ENCODE assay signal across 18 mouse cellular contexts in the genomic region with DNA sequence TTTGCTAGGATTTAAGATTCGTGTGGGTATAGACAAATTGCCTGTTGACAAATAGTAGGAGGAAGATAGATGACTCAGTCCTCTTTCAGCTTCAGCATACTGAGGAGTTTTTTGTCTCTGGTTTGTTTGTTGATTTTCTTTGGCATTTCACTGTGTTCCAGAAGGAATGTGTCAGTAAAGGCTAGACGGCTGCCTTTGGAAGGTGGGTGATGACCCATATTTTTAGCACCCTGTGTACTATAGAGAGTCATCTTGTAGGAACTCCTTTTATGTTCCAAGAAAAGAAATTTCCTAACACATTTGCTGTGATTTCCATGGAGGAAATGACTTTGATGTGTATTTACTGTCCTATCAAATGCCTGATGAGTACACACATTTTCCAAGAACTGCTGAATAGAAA.
A peak's percentile ranks its signal among the peaks of the same experiment; 100 is the strongest.
DNase-seq lines count a peak whose midpoint lies in the region.
"Had no signal": no experiment of that assay in that cellular context is flagged by ENCODE, and none has a peak within 500 bp of the region (broad histone marks: within the 10 kb centered on the region; RNA-seq: fewer than 3 reads in every experiment).

No protein-coding gene starts in this region.

- DNase-seq in frontal cortex, adult 2 months (ENCODE audit: extremely low spot score in 1 of 2, low spot score in 1 of 2) = peak; percentile 9 to 27
- no peak for DNase-seq in frontal cortex, postnatal 36 days (ENCODE audit: low spot score in 2 of 2)
- peak; percentile 5 to 8 for DNase-seq in right cerebral cortex, adult 2 months (ENCODE audit: low spot score in 2 of 2)
- DNase-seq in right cerebral cortex, postnatal 10 days (ENCODE audit: low spot score in 2 of 2) = no peak
- DNase-seq in telencephalon, adult 2 months (ENCODE audit: low read depth, low spot score) = peak; percentile 21
- no peak for DNase-seq in adrenal gland, postnatal 10 days
- DNase-seq: adrenal gland, adult 8-10 months; adrenal gland, postnatal 36 days; cerebellum, adult 11 months; cerebellum, adult 8-10 months; cerebellum, postnatal 10 days; cerebellum, postnatal 36 days; embryo, embryonic 11 days; gastrocnemius, postnatal 10 days; gastrocnemius, postnatal 36 days; heart, adult 2 months; heart, postnatal 14 days; heart, postnatal 4 days had no signal

Comparison
In these comparisons a context has a peak if more than half of its experiments do, and no peak if none do; other contexts are left out.
1. DNase-seq: peak in frontal cortex, adult 2 months (2 of 2), right cerebral cortex, adult 2 months (2 of 2) and telencephalon, adult 2 months (single experiment); none in frontal cortex, postnatal 36 days (0 of 2), right cerebral cortex, postnatal 10 days (0 of 2) and adrenal gland, postnatal 10 days (single experiment).